Mouse (Mus musculus) cerebellum, adult 2 months (tissue): Measurements from ENCODE around the gene Dnajb2.

Source experiments
- CTCF ChIP-seq: fragments of 200-500 bp; IDR thresholded peaks from 2 replicates; pipeline ENCODE4 v1.5.1; 2011; ENCODE audit warnings: low read depth, mild to moderate bottlenecking, control low read depth, low read length, moderate library complexity, borderline replicate concordance; ENCODE audit not compliant: insufficient read depth
- POLR2A ChIP-seq: fragments of 200-500 bp; IDR thresholded peaks from 2 replicates; pipeline ENCODE4 v1.6.1; 2011; ENCODE audit warnings: low read length, control low read depth, borderline replicate concordance; ENCODE audit not compliant: insufficient read depth

DNA sequence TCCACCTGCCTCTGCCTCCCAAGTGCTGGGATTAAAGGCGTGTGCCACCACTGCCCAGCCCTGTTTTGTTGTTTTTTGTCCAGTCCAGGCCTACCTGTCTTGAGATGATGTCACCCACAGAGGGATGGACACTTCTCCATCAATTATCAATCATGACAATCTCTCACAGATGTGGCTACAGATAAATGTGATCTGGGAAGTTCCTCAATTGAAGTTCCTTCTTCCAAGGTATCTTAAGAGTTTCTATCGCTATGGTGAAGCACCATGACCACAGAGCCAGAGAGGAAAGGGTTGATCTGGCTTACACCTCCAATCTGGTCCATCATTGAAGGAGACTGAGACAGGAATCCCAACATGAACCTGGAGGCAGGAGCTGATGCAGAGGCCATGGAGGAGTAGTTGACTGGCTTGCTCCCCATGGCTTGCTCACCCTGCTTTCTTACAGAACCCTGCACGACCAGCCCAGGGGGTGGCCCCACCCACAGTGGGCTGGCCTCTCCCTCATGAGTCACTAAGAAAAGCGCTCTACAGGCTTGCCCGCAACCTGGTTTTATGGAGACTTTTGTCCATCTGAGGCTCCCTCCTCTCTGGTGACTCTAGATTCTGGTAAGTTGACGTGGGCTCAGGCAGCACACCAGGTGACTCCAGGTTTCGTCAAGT is 5.7 kb upstream of the Dnajb2 start:
- TF ChIP-seq POLR2A (no peak), CTCF (no peak)
